Mouse (Mus musculus) heart, embryonic 13.5 days (tissue): ENCODE data around the gene Map1b. TPM values are rescaled to one million over a fixed set of nuclear protein-coding genes. Genes with fewer than 3 reads are reported as not detected.

ENCODE experiments used
- ATAC-seq: fragments of 200-750 bp; cut with Nextera tagmentation; 2 replicates; pipeline ENCODE4 v1.8.0; 2017; ENCODE audit warnings: moderate TSS enrichment; ENCODE audit not compliant: insufficient number of reproducible peaks, low FRiP score, low TSS enrichment; ENCODE audit errors: extremely low read depth
- H3K27ac ChIP-seq: fragments of 300-500 bp; sonication (generic); replicated peaks from 2 replicates; pipeline ENCODE4 v1.5.1; 2015; ENCODE audit warnings: moderate library complexity, mild to moderate bottlenecking, inconsistent platforms
- H3K27me3 ChIP-seq: fragments of 300-500 bp; sonication (generic); replicated peaks from 2 replicates; pipeline ENCODE4 v1.6.1; 2015; ENCODE audit warnings: mild to moderate bottlenecking, inconsistent platforms
- H3K36me3 ChIP-seq: fragments of 300-500 bp; sonication (generic); 2 replicates; pipeline ENCODE4 v1.6.1; 2015; ENCODE audit warnings: mild to moderate bottlenecking, inconsistent platforms
- H3K4me1 ChIP-seq: fragments of 300-500 bp; sonication (generic); 2 replicates; pipeline ENCODE4 v1.6.1; 2015; ENCODE audit warnings: inconsistent platforms
- H3K4me2 ChIP-seq: fragments of 300-500 bp; sonication (generic); 2 replicates; pipeline ENCODE4 v1.6.1; 2015; ENCODE audit warnings: inconsistent platforms, mild to moderate bottlenecking, moderate library complexity
- H3K4me3 ChIP-seq: fragments of 300-500 bp; sonication (generic); 2 replicates; pipeline ENCODE4 v1.5.1; 2015; ENCODE audit warnings: moderate library complexity, mild to moderate bottlenecking, inconsistent platforms
- H3K9ac ChIP-seq: fragments of 300-500 bp; sonication (generic); 2 replicates; pipeline ENCODE4 v1.6.1; 2015; ENCODE audit warnings: inconsistent platforms, mild to moderate bottlenecking, moderate library complexity
- H3K9me3 ChIP-seq: fragments of 300-500 bp; sonication (generic); 2 replicates; pipeline ENCODE4 v1.6.1; 2016; ENCODE audit warnings: inconsistent platforms
- WGBS: fragments of 180-500 bp; shearing (Covaris S2); methylation state at CpG from one replicate; pipeline ENCODE4 v1.1.7; 2015; ENCODE audit warnings: mixed read lengths; 5-methylcytosine and 5-hydroxymethylcytosine counted together
- polyA plus RNA-seq: library from polyadenylated mRNA; unstranded; fragments of >200 nt; fragmentation: Nextera tagmentation; extraction: Ambion mirVana; gene quantifications from 2 replicates; pipeline ENCODE4 v1.2.1, GENCODE M21; 2015

Map1b gene
- polyA plus RNA-seq, 1 experiment from 2014 or later = 111 TPM

DNA sequence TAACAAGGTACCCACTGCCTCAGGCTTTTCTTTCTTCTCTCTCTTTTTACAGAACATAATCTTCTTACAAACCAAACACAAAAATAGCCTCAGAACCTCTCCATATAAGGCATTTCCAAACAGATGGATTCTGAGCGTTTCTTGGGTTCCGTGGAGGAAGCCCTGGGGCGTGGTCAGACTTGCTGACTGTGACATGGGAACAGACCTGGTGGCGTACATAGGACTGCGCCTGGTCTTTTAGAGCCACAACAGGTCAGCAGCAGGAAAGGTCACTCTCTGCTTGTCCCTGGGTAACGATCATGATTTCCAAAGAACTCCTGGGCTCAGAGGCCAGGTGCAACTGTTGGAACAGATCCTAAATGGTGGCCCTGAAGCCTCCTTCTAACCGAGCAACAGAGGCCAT lies 31.0 kb downstream of the Map1b start:
- Histone ChIP-seq H3K27ac (peak overlapping the region; percentile 29; the same call in 1 of the 2 replicates), H3K9me3 (no peaks in the 10 kb centered on the region), H3K4me3 (no peak overlapping the region), H3K9ac (no peak overlapping the region), H3K27me3 (no peaks in the 10 kb centered on the region), H3K36me3 (peaks cover 32% of the 10 kb centered on the region), H3K4me2 (no peak overlapping the region), H3K4me1 (peaks cover 52% of the 10 kb centered on the region)
- 62% methylated on average over 7 of the region's 7 CpGs for WGBS
- no peak for ATAC-seq

- peak overlapping the region; percentile 29; the same call in 1 of the 2 replicates for H3K27ac ChIP-seq
- no peak overlapping the region for H3K4me3 ChIP-seq
- H3K4me2 ChIP-seq = no peak overlapping the region
- 60% methylated on average over 10 of the region's 10 CpGs for WGBS
- peaks cover 52% of the 10 kb centered on the region for H3K4me1 ChIP-seq
- H3K36me3 ChIP-seq = peaks cover 29% of the 10 kb centered on the region
- no peaks in the 10 kb centered on the region for H3K27me3 ChIP-seq
- H3K9me3 ChIP-seq = no peaks in the 10 kb centered on the region
- no peak for ATAC-seq
- H3K9ac ChIP-seq = no peak overlapping the region
These were observed 31.4 kb downstream of the Map1b start for GRCm38 (mm10) chr13:99484905-99485304.

- Histone ChIP-seq H3K9me3 (no peaks in the 10 kb centered on the region), H3K4me2 (no peak overlapping the region), H3K27ac (no peak overlapping the region), H3K9ac (no peak overlapping the region), H3K27me3 (no peaks in the 10 kb centered on the region), H3K36me3 (peaks cover 26% of the 10 kb centered on the region), H3K4me1 (peaks cover 52% of the 10 kb centered on the region), H3K4me3 (no peak overlapping the region)
- no peak for ATAC-seq
These were observed 32.9 kb downstream of the Map1b start for GRCm38 (mm10) chr13:99483433-99483832.

GRCm38 (mm10) chr13:99475488-99475887 lies 40.9 kb downstream of the Map1b start:
- Histone ChIP-seq H3K4me2 (peak overlapping the region; percentile 38), H3K27me3 (no peaks in the 10 kb centered on the region), H3K9ac (peak overlapping the region; percentile 34; the same call in 1 of the 2 replicates), H3K9me3 (no peaks in the 10 kb centered on the region), H3K36me3 (peaks cover 18% of the 10 kb centered on the region), H3K27ac (peak overlapping the region; percentile 81), H3K4me1 (peaks cover 25% of the 10 kb centered on the region), H3K4me3 (no peak overlapping the region)
- WGBS = 20% methylated on average over 6 of the region's 6 CpGs
- no peak; the same call in 1 of the 2 replicates for ATAC-seq

DNA sequence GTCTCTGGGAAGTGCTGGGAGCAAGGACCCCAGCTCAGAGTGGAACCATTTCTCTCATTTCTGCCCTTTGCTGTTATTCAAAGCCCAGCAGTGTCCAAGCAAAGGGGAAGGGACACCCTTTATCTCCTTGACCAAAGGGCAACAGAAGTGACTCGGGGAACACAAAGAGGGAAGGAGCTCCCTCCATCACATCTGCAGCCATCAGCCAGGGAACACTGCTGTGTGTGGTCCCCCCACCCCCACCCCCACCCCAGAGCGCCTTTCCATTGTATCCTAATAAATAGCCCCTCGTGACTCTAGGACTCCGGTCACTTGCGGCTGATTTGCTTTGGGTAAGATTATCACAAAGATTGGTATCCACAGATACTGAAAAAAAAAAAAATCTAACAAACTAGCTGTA lies 41.3 kb downstream of the Map1b start:
- Histone ChIP-seq H3K27me3 (no peaks in the 10 kb centered on the region), H3K4me2 (peak overlapping the region; percentile 38), H3K9me3 (no peaks in the 10 kb centered on the region), H3K27ac (peak overlapping the region; percentile 81), H3K4me1 (peaks cover 24% of the 10 kb centered on the region), H3K4me3 (no peak overlapping the region), H3K9ac (0 out of 2 replicates have a peak overlapping the region, but pooled peaks have one; percentile 34), H3K36me3 (peaks cover 18% of the 10 kb centered on the region)
- 36% methylated on average over 5 of the region's 5 CpGs for WGBS
- no peak for ATAC-seq

DNA sequence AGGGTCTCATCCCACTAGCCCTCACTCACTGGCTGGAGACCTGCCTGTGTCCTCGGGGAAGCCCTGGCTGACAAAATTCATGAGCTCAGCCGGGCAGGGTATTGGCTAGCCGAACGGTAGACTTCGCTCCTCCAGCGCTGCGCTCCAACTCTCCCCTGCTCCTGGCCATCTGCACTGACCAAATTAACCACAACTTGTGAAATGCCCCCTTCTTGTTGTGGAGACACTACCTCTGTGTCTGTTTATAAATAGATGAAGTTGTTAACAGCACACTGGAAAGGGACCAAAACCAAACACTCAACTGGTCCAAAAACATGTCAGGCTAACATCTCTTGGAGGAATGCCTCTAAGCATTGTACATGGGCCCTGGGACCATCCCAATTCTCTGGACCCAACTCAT lies 42.2 kb downstream of the Map1b start:
- WGBS = 88% methylated on average over 7 of the region's 7 CpGs
- no peak overlapping the region for H3K27ac ChIP-seq
- no peaks in the 10 kb centered on the region for H3K9me3 ChIP-seq
- H3K9ac ChIP-seq = no peak overlapping the region
- H3K36me3 ChIP-seq = peaks cover 14% of the 10 kb centered on the region
- no peaks in the 10 kb centered on the region for H3K27me3 ChIP-seq
- ATAC-seq = no peak
- H3K4me1 ChIP-seq = peaks cover 24% of the 10 kb centered on the region
- H3K4me3 ChIP-seq = no peak overlapping the region
- no peak overlapping the region for H3K4me2 ChIP-seq

GRCm38 (mm10) chr13:99472028-99472427 lies 44.3 kb downstream of the Map1b start:
- no peak overlapping the region for H3K4me2 ChIP-seq
- peaks cover 13% of the 10 kb centered on the region for H3K36me3 ChIP-seq
- H3K27me3 ChIP-seq = no peaks in the 10 kb centered on the region
- no peak overlapping the region for H3K4me3 ChIP-seq
- no peak for ATAC-seq
- no peaks in the 10 kb centered on the region for H3K9me3 ChIP-seq
- no peak overlapping the region for H3K27ac ChIP-seq
- H3K9ac ChIP-seq = no peak overlapping the region
- peaks cover 24% of the 10 kb centered on the region for H3K4me1 ChIP-seq
- 77% methylated on average over 9 of the region's 9 CpGs for WGBS

DNA sequence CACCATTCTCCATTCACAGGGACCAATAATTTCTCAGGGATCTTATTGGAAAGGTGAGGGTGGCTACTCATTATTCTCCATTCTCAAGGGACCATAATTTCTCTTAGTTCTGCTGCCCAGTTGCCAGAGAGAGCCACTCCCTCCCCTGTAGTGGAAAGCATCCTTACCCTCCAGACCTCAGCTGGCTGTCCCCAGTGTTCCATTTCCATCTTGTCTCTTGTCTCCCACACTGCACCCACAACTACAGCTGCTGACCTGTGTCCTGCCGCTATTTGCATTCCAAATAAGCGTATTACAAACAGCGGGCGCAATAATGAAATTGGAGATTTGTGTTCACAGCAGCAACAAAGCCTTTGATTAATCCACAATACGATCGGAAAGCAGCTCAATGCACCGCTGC lies 46.3 kb downstream of the Map1b start:
- no peak overlapping the region for H3K9ac ChIP-seq
- H3K36me3 ChIP-seq = peaks cover 13% of the 10 kb centered on the region
- H3K27me3 ChIP-seq = no peaks in the 10 kb centered on the region
- no peak overlapping the region for H3K27ac ChIP-seq
- no peak overlapping the region for H3K4me2 ChIP-seq
- ATAC-seq = no peak
- H3K4me3 ChIP-seq = no peak overlapping the region
- H3K9me3 ChIP-seq = no peaks in the 10 kb centered on the region
- WGBS = 90% methylated on average over 7 of the region's 7 CpGs
- peaks cover 18% of the 10 kb centered on the region for H3K4me1 ChIP-seq

GRCm38 (mm10) chr13:99468267-99468666 lies 48.1 kb downstream of the Map1b start:
- 77% methylated on average over 2 of the region's 2 CpGs for WGBS
- no peak overlapping the region for H3K27ac ChIP-seq
- peaks cover 13% of the 10 kb centered on the region for H3K36me3 ChIP-seq
- peaks cover 7% of the 10 kb centered on the region; the same call in 1 of the 2 replicates for H3K4me1 ChIP-seq
- H3K9ac ChIP-seq = no peak overlapping the region
- no peaks in the 10 kb centered on the region for H3K9me3 ChIP-seq
- no peak overlapping the region for H3K4me3 ChIP-seq
- ATAC-seq = no peak
- no peak overlapping the region for H3K4me2 ChIP-seq
- H3K27me3 ChIP-seq = no peaks in the 10 kb centered on the region

- no peaks in the 10 kb centered on the region for H3K9me3 ChIP-seq
- no peak overlapping the region for H3K4me2 ChIP-seq
- H3K27me3 ChIP-seq = no peaks in the 10 kb centered on the region
- WGBS = 61% methylated on average over 6 of the region's 6 CpGs
- H3K27ac ChIP-seq = no peak overlapping the region
- no peak overlapping the region for H3K4me3 ChIP-seq
- peaks cover 7% of the 10 kb centered on the region; the same call in 1 of the 2 replicates for H3K4me1 ChIP-seq
- H3K36me3 ChIP-seq = peaks cover 13% of the 10 kb centered on the region
- H3K9ac ChIP-seq = no peak overlapping the region
- ATAC-seq = no peak
These were observed 49.5 kb downstream of the Map1b start for GRCm38 (mm10) chr13:99466811-99467315.

DNA sequence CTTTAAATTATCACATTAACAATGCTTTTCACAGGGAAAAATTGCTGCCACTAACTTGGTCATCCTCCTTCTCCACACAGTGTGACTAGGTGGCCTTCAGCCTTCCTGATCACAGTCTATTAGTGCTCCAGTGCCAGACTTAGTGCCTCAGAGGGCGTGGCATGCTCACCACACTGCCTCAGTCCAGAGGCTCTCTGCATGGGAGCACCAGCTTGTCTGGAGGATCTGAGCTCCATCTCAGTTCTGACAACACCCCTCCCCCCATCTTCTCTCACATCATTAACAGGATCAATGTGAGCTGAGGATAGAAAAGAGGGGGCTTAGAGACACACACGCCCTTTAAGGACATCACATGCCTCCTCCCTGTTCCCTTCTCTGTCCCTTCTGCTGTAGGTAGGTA lies 50.3 kb downstream of the Map1b start:
- no peak overlapping the region for H3K27ac ChIP-seq
- H3K9ac ChIP-seq = no peak overlapping the region
- peaks cover 13% of the 10 kb centered on the region for H3K36me3 ChIP-seq
- H3K27me3 ChIP-seq = no peaks in the 10 kb centered on the region
- peaks cover 7% of the 10 kb centered on the region; the same call in 1 of the 2 replicates for H3K4me1 ChIP-seq
- ATAC-seq = no peak
- no peak overlapping the region for H3K4me2 ChIP-seq
- H3K4me3 ChIP-seq = no peak overlapping the region
- 62% methylated on average over 2 of the region's 2 CpGs for WGBS
- H3K9me3 ChIP-seq = no peaks in the 10 kb centered on the region

DNA sequence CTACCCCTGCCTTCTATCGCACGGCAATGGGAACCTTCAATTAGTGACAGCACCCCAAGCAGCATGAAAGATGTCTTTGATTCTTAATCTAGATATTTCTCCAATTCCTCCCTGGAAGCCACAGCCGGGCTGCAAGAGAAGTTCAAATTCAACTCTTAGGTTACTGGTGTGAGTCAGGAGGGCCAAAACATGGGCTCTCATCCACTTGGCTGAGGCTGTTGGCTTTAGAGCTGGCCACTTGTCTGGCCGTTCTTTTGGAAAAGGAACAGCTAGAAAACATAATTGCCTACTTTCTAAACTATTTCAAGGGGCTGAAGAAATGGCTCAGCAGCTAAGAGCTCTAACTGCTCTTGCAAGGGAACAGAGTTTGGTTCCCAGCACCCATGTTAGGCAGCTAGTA lies 51.8 kb downstream of the Map1b start:
- Histone ChIP-seq H3K4me1 (peaks cover 10% of the 10 kb centered on the region), H3K9me3 (no peaks in the 10 kb centered on the region), H3K27ac (no peak overlapping the region), H3K36me3 (peaks cover 10% of the 10 kb centered on the region), H3K4me2 (no peak overlapping the region), H3K9ac (no peak overlapping the region), H3K27me3 (no peaks in the 10 kb centered on the region), H3K4me3 (no peak overlapping the region)
- ATAC-seq = no peak
- WGBS = 75% methylated on average over 4 of the region's 4 CpGs
